In genomic region chr15:102455993-102456392, GRCm38 (mm10) we compare ENCODE assay signal across 10 mouse cellular contexts. TPM values are rescaled to one million over a fixed set of nuclear protein-coding genes. Genes with fewer than 3 reads are reported as not detected.
A peak's percentile ranks its signal among the peaks of the same experiment; 100 is the strongest.
DNase-seq lines count a peak whose midpoint lies in the region; ATAC-seq and TF ChIP-seq lines count a peak whose summit lies in the region.
"Had no signal": no experiment of that assay in that cellular context is flagged by ENCODE, and none has a peak within 500 bp of the region (broad histone marks: within the 10 kb centered on the region; RNA-seq: fewer than 3 reads in every experiment).

No protein-coding gene starts in this region.

- H3K27me3 ChIP-seq in thymus, adult 2 months (ENCODE audit: control insufficient read depth, insufficient read depth, low read length): no peaks in the 10 kb centered on the region
- no peaks in the 10 kb centered on the region for H3K27me3 ChIP-seq in limb, embryonic 10.5 days (ENCODE audit: low read depth, poor library complexity, severe bottlenecking)
- H3K27me3 ChIP-seq in midbrain, embryonic 14.5 days (ENCODE audit: control insufficient read depth, insufficient read depth, low read length): no peaks in the 10 kb centered on the region

- no peaks in the 10 kb centered on the region for H3K36me3 ChIP-seq in thymus, adult 2 months (ENCODE audit: control insufficient read depth, insufficient read depth, low read length)
- no peaks in the 10 kb centered on the region for H3K36me3 ChIP-seq in limb, embryonic 10.5 days
- no peaks in the 10 kb centered on the region for H3K36me3 ChIP-seq in midbrain, embryonic 14.5 days (ENCODE audit: control insufficient read depth, insufficient read depth, low read length)
- H3K36me3 ChIP-seq: forebrain, embryonic 10.5 days had no signal

- no peak for DNase-seq in gastrocnemius, adult 2 months
- no peak for DNase-seq in gastrocnemius, postnatal 4 days (ENCODE audit: low spot score in 2 of 2)
- no peak for DNase-seq in thymus, adult 2 months
- no peak for DNase-seq in thymus, adult 18-20 months
- peak; percentile 43 for DNase-seq in limb, embryonic 10.5 days (ENCODE audit: low spot score)
- DNase-seq in thymus, postnatal 4 days: peak; percentile 58
- DNase-seq in midbrain, embryonic 14.5 days: no peak
- no peak for DNase-seq in ovary, adult 18-20 months (ENCODE audit: low spot score)

- TF ChIP-seq POLR2A in thymus, adult 2 months (IDR thresholded peaks at IDR 0.05; ENCODE audit: control insufficient read depth, extremely low read depth, insufficient read depth, low read length, poor library complexity): no peak

- peak; percentile 50 for TF ChIP-seq CTCF in gastrocnemius, adult 2 months (IDR thresholded peaks at IDR 0.05)
- peak; percentile 71 for TF ChIP-seq CTCF in thymus, adult 2 months (IDR thresholded peaks at IDR 0.05; ENCODE audit: borderline replicate concordance, control insufficient read depth, extremely low read depth, insufficient read depth, low read length, poor library complexity)

- no peak overlapping the region for H3K9ac ChIP-seq in midbrain, embryonic 14.5 days (replicated peaks; ENCODE audit: low read length)

- no peak overlapping the region for H3K4me3 ChIP-seq in gastrocnemius, adult 2 months
- H3K4me3 ChIP-seq in thymus, adult 2 months (ENCODE audit: control insufficient read depth, insufficient read depth, low read length): no peak overlapping the region
- H3K4me3 ChIP-seq in limb, embryonic 10.5 days: no peak overlapping the region
- no peak overlapping the region for H3K4me3 ChIP-seq in midbrain, embryonic 14.5 days (replicated peaks; ENCODE audit: low read depth, low read length)
- H3K4me3 ChIP-seq: forebrain, embryonic 10.5 days had no signal

- ATAC-seq in midbrain, embryonic 14.5 days (ENCODE audit: low FRiP score, low TSS enrichment): no peak

- H3K4me2 ChIP-seq in midbrain, embryonic 14.5 days (ENCODE audit: low read length): no peak overlapping the region

- H3K4me1 ChIP-seq in thymus, adult 2 months (replicated peaks; ENCODE audit: control insufficient read depth, insufficient read depth, low read length): peaks cover 34% of the 10 kb centered on the region
- peaks cover 24% of the 10 kb centered on the region for H3K4me1 ChIP-seq in limb, embryonic 10.5 days
- peaks cover 8% of the 10 kb centered on the region for H3K4me1 ChIP-seq in midbrain, embryonic 14.5 days (ENCODE audit: control insufficient read depth, insufficient read depth, low read length)

- H3K9me3 ChIP-seq in limb, embryonic 10.5 days (replicated peaks): no peaks in the 10 kb centered on the region
- no peaks in the 10 kb centered on the region for H3K9me3 ChIP-seq in midbrain, embryonic 14.5 days (ENCODE audit: control insufficient read depth, low read length)
- H3K9me3 ChIP-seq: forebrain, embryonic 10.5 days had no signal

- H3K27ac ChIP-seq in gastrocnemius, adult 2 months: no peak overlapping the region
- no peak overlapping the region for H3K27ac ChIP-seq in thymus, adult 2 months (ENCODE audit: control insufficient read depth, insufficient read depth, low read length)
- H3K27ac ChIP-seq in limb, embryonic 10.5 days: no peak overlapping the region
- H3K27ac ChIP-seq in midbrain, embryonic 14.5 days (replicated peaks; ENCODE audit: low read depth, low read length): no peak overlapping the region
- H3K27ac ChIP-seq: forebrain, embryonic 10.5 days; macrophage had no signal

- 71% methylated on average over 6 of the region's 6 CpGs for WGBS in thymus, adult 2 months
- WGBS in limb, embryonic 10.5 days: 37% methylated on average over 6 of the region's 6 CpGs
- WGBS in midbrain, embryonic 14.5 days: 39% methylated on average over 6 of the region's 6 CpGs

- intact Hi-C loops in gastrocnemius, adult 2 months (cut with DNase I): no loop called here

RNA-seq across cellular contexts. Expression of gene Prr13, which starts 2.8 kb away (rescaled TPM):
- total RNA-seq in gastrocnemius, adult 2 months (2021): 10 to 100 TPM; 17.3 to 18.2 TPM
- 10 to 100 TPM; 15.2 to 18.7 TPM for total RNA-seq in gastrocnemius, postnatal 4 days (2021)
- polyA plus RNA-seq in thymus, adult 2 months (2012; rRNA removed): 109 and 123 TPM in 2 replicates
- 57.6 and 60.5 TPM in 2 replicates for polyA plus RNA-seq in limb, embryonic 10.5 days (2016; fragmentation: Nextera tagmentation; extraction: Ambion mirVana)
- 127 and 133 TPM in 2 replicates for polyA plus RNA-seq in midbrain, embryonic 14.5 days (2014; fragmentation: Nextera tagmentation; extraction: Ambion mirVana)

RNA-seq across cellular contexts. Expression of gene Amhr2, which starts 10.8 kb away (rescaled TPM):
- 1 to 10 TPM; 7.2 to 9.5 TPM for total RNA-seq in gastrocnemius, adult 2 months (2021)
- 1 to 10 TPM; 3.6 to 3.9 TPM for total RNA-seq in gastrocnemius, postnatal 4 days (2021)
- 0.65 and 1.7 TPM in 2 replicates for polyA plus RNA-seq in thymus, adult 2 months (2012; rRNA removed)
- polyA plus RNA-seq in limb, embryonic 10.5 days (2016; fragmentation: Nextera tagmentation; extraction: Ambion mirVana): 0.15 TPM in 1 of 2 replicates, not detected in the other
- polyA plus RNA-seq in midbrain, embryonic 14.5 days (2014; fragmentation: Nextera tagmentation; extraction: Ambion mirVana): 0.18 and 0.39 TPM in 2 replicates

RNA-seq across cellular contexts. Expression of gene Pcbp2, which starts 14.3 kb away (rescaled TPM):
- 100 to 1,000 TPM; 401 to 459 TPM for total RNA-seq in gastrocnemius, adult 2 months (2021)
- 100 to 1,000 TPM; 614 to 662 TPM for total RNA-seq in gastrocnemius, postnatal 4 days (2021)
- polyA plus RNA-seq in thymus, adult 2 months (2012; rRNA removed): 846 and 935 TPM in 2 replicates
- polyA plus RNA-seq in limb, embryonic 10.5 days (2016; fragmentation: Nextera tagmentation; extraction: Ambion mirVana): 230 and 235 TPM in 2 replicates
- polyA plus RNA-seq in midbrain, embryonic 14.5 days (2014; fragmentation: Nextera tagmentation; extraction: Ambion mirVana): 187 TPM in 2 replicates

RNA-seq across cellular contexts. Expression of gene Gm10337, which starts 47.5 kb away (rescaled TPM):
- total RNA-seq in gastrocnemius, adult 2 months (2021): not detected
- 1 to 10 TPM in 1 of 2 experiments, not detected in 1; 7.6 TPM for total RNA-seq in gastrocnemius, postnatal 4 days (2021)
- polyA plus RNA-seq in thymus, adult 2 months (2012; rRNA removed): not detected in 2 replicates
- 3.8 and 4.8 TPM in 2 replicates for polyA plus RNA-seq in limb, embryonic 10.5 days (2016; fragmentation: Nextera tagmentation; extraction: Ambion mirVana)
- polyA plus RNA-seq in midbrain, embryonic 14.5 days (2014; fragmentation: Nextera tagmentation; extraction: Ambion mirVana): 9.6 TPM in 1 of 2 replicates, not detected in the other
- polyA plus RNA-seq: forebrain, embryonic 10.5 days; macrophage had no signal

RNA-seq across cellular contexts. Expression of gene Sp1, which starts 50.0 kb away (rescaled TPM):
- total RNA-seq in gastrocnemius, adult 2 months (2021): 10 to 100 TPM; 23.0 to 25.1 TPM
- total RNA-seq in gastrocnemius, postnatal 4 days (2021): 10 to 100 TPM; 54.9 to 69.9 TPM
- 45.0 and 52.1 TPM in 2 replicates for polyA plus RNA-seq in thymus, adult 2 months (2012; rRNA removed)
- 9.1 and 9.8 TPM in 2 replicates for polyA plus RNA-seq in limb, embryonic 10.5 days (2016; fragmentation: Nextera tagmentation; extraction: Ambion mirVana)
- polyA plus RNA-seq in midbrain, embryonic 14.5 days (2014; fragmentation: Nextera tagmentation; extraction: Ambion mirVana): 6.0 and 7.4 TPM in 2 replicates

Comparison
In these comparisons a context has a peak if more than half of its experiments do, and no peak if none do; other contexts are left out.
1. DNase-seq: peak in limb, embryonic 10.5 days (single experiment) and thymus, postnatal 4 days (single experiment); none in gastrocnemius, adult 2 months (single experiment), gastrocnemius, postnatal 4 days (0 of 2), thymus, adult 2 months (single experiment), thymus, adult 18-20 months (0 of 2), midbrain, embryonic 14.5 days (single experiment) and ovary, adult 18-20 months (single experiment).